13 mouse cellular contexts compared by ENCODE assay signal in the genomic region with DNA sequence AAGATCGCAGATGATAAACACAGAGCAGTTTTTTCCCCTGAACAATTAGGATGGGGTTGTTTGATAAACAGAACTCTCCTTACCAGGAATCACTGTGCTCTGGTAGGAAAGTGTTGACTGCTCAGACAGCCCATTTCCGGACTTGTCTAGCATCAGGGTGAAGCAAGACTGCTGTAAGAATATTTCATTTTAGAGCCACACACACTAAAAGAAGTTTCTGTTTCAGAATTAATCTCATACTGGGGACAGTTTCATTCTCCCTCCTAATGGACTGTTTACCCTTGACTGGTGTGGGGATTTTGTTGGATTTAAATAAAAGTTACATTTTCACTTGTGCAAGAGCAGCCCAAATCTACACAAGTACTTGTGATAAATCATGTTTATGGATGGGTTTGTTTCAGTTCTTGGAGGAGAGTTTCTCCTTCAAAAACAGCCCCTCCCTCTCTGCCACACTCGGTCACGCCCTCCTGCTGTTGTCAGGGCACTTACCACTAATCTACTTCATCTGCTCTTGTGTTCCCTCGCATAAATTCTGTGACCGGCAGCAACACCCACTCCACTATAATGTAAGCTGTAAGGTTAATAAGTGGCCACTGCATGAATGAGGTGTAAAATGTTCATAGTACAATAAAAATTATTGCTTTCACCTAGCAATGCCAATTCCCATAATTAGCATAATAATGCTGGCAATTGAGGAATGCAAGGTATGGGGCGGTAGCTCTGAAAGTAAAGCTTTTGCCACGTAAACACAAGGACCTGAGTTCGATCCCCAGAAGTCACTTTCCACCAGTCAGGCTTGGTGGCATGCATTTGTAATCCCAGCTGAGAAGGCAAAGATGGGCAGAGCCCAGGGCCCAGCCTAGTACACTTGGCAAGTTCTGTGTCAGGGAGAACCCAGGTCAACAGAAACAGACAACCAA. TPM values are rescaled to one million over a fixed set of nuclear protein-coding genes. Genes with fewer than 3 reads are reported as not detected.
DNase-seq lines count a peak whose midpoint lies in the region; ATAC-seq and TF ChIP-seq lines count a peak whose summit lies in the region.
"Had no signal": no experiment of that assay in that cellular context is flagged by ENCODE, and none has a peak within 500 bp of the region (broad histone marks: within the 10 kb centered on the region; RNA-seq: fewer than 3 reads in every experiment).

No protein-coding gene starts in this region.

- H3K36me3 ChIP-seq in hindbrain, embryonic 14.5 days (replicated peaks; ENCODE audit: control insufficient read depth, insufficient read depth): no peaks in the 10 kb centered on the region
- H3K36me3 ChIP-seq in midbrain, postnatal 0 days (ENCODE audit: insufficient read depth, low read length): no peaks in the 10 kb centered on the region
- H3K36me3 ChIP-seq: neural tube, embryonic 12.5 days had no signal

- no peak overlapping the region for H3K27ac ChIP-seq in hindbrain, embryonic 14.5 days
- no peak overlapping the region for H3K27ac ChIP-seq in midbrain, postnatal 0 days (ENCODE audit: low read depth, low read length)
- H3K27ac ChIP-seq: neural tube, embryonic 12.5 days had no signal

- no peak overlapping the region for H3K9ac ChIP-seq in hindbrain, embryonic 14.5 days
- no peak overlapping the region for H3K9ac ChIP-seq in midbrain, postnatal 0 days (replicated peaks; ENCODE audit: low read length, poor library complexity, severe bottlenecking)
- H3K9ac ChIP-seq: neural tube, embryonic 12.5 days had no signal

- 51% methylated on average over 9 of the region's 9 CpGs for WGBS in hindbrain, embryonic 14.5 days
- 48% methylated on average over 9 of the region's 9 CpGs for WGBS in midbrain, postnatal 0 days

- ATAC-seq in CD4-positive, CD25-positive, alpha-beta regulatory T cell, adult 4 months: peak; percentile 60
- ATAC-seq in granulocyte monocyte progenitor cell, adult 5-6 weeks (replicated peaks; ENCODE audit: poor library complexity, severe bottlenecking): peak; percentile 39
- no peak for ATAC-seq in hindbrain, embryonic 14.5 days (ENCODE audit: low FRiP score)
- ATAC-seq in midbrain, postnatal 0 days (ENCODE audit: low FRiP score): no peak

- TF ChIP-seq CTCF in midbrain, postnatal 0 days (IDR thresholded peaks at IDR 0.05): no peak

- peak; percentile 41 for DNase-seq in kidney, adult 9 months
- DNase-seq in kidney, adult 18-20 months: no peak
- peak; percentile 38 for DNase-seq in mesoderm, embryonic 11.5 days (ENCODE audit: low read depth, low spot score)
- no peak for DNase-seq in hindbrain, embryonic 14.5 days (ENCODE audit: low spot score)
- no peak for DNase-seq in midbrain, postnatal 0 days (ENCODE audit: low spot score)
- DNase-seq in neural tube, embryonic 10.5 days (ENCODE audit: extremely low spot score, low spot score): no peak
- DNase-seq: cerebellum, adult 9-11 months; gastrocnemius, postnatal 25 days; heart, postnatal 10 days had no signal

- H3K9me3 ChIP-seq in hindbrain, embryonic 14.5 days (ENCODE audit: control insufficient read depth, low read length): no peaks in the 10 kb centered on the region
- H3K9me3 ChIP-seq in midbrain, postnatal 0 days (ENCODE audit: low read length): no peaks in the 10 kb centered on the region
- H3K9me3 ChIP-seq: neural tube, embryonic 12.5 days had no signal

- peaks cover 2% of the 10 kb centered on the region for H3K4me1 ChIP-seq in hindbrain, embryonic 14.5 days (replicated peaks; ENCODE audit: control insufficient read depth, insufficient read depth, low read length)
- H3K4me1 ChIP-seq in midbrain, postnatal 0 days (ENCODE audit: insufficient read depth, low read length): no peaks in the 10 kb centered on the region
- H3K4me1 ChIP-seq: neural tube, embryonic 12.5 days had no signal

- no peaks in the 10 kb centered on the region for H3K27me3 ChIP-seq in hindbrain, embryonic 14.5 days (ENCODE audit: control insufficient read depth, insufficient read depth, low read length)
- no peaks in the 10 kb centered on the region for H3K27me3 ChIP-seq in midbrain, postnatal 0 days (ENCODE audit: insufficient read depth, low read length)
- H3K27me3 ChIP-seq: neural tube, embryonic 12.5 days had no signal

- H3K4me3 ChIP-seq in hindbrain, embryonic 14.5 days (replicated peaks; ENCODE audit: low read length): no peak overlapping the region
- no peak overlapping the region for H3K4me3 ChIP-seq in midbrain, postnatal 0 days (ENCODE audit: low read depth, low read length)
- H3K4me3 ChIP-seq: erythroblast, embryonic 14.5 days; neural tube, embryonic 12.5 days had no signal

- no peak overlapping the region for H3K4me2 ChIP-seq in hindbrain, embryonic 14.5 days (replicated peaks)
- H3K4me2 ChIP-seq in midbrain, postnatal 0 days (ENCODE audit: low read depth, low read length, poor library complexity, severe bottlenecking): no peak overlapping the region
- H3K4me2 ChIP-seq: neural tube, embryonic 12.5 days had no signal

RNA-seq across cellular contexts. Expression of gene Ttc39b, which starts 4.2 kb away (rescaled TPM):
- polyA plus RNA-seq in CD4-positive, CD25-positive, alpha-beta regulatory T cell, adult 4 months (2017; shearing (Covaris generic)): 100 to 1,000 TPM in 1 of 2 experiments, 10 to 100 TPM in 1; 90.9 to 104 TPM
- 0.19 TPM in 1 of 2 replicates, not detected in the other for total RNA-seq in granulocyte monocyte progenitor cell, adult 5-6 weeks (2014; fragmentation: Nextera tagmentation)
- 0.26 and 1.6 TPM in 2 replicates for total RNA-seq in granulocyte monocyte progenitor cell, adult 5-6 weeks (2017)
- polyA plus RNA-seq in hindbrain, embryonic 14.5 days (2014; fragmentation: Nextera tagmentation; extraction: Ambion mirVana): 8.2 and 9.0 TPM in 2 replicates
- total RNA-seq in midbrain, postnatal 0 days (2014; rRNA removed): 14.7 and 16.4 TPM in 2 replicates
- 4.9 and 5.7 TPM in 2 replicates for polyA plus RNA-seq in midbrain, postnatal 0 days (2015; fragmentation: Nextera tagmentation; extraction: Ambion mirVana)

Comparison
In these comparisons a context has a peak if more than half of its experiments do, and no peak if none do; other contexts are left out.
1. DNase-seq: peak in kidney, adult 9 months (single experiment) and mesoderm, embryonic 11.5 days (single experiment); none in kidney, adult 18-20 months (single experiment), hindbrain, embryonic 14.5 days (single experiment), midbrain, postnatal 0 days (single experiment) and neural tube, embryonic 10.5 days (single experiment).
2. ATAC-seq: peak in CD4-positive, CD25-positive, alpha-beta regulatory T cell, adult 4 months (single experiment) and granulocyte monocyte progenitor cell, adult 5-6 weeks (single experiment); none in hindbrain, embryonic 14.5 days (single experiment) and midbrain, postnatal 0 days (single experiment).